Mouse (Mus musculus): Measurements from ENCODE around the gene Eif4a2.

GRCm38 (mm10) chr16:23162116-23162515 is 54.9 kb downstream of the Eif4a2 start:
- TF ChIP-seq ZC3H11A (IDR thresholded peaks at IDR 0.05; ENCODE audit: borderline replicate concordance, low read depth, low read length) (no peak), MAFK (IDR thresholded peaks at IDR 0.05; ENCODE audit: insufficient read depth, low read depth, low read length) (no peak), CHD2 (IDR thresholded peaks at IDR 0.05; ENCODE audit: low read depth, low read length) (no peak), ZNF384 (IDR thresholded peaks at IDR 0.05; ENCODE audit: low read depth, low read length) (no peak)
